Comparison of ENCODE assay signal across 10 mouse cellular contexts in genomic region chr17:8316251-8316650, GRCm38 (mm10). TPM values are rescaled to one million over a fixed set of nuclear protein-coding genes. Genes with fewer than 3 reads are reported as not detected.
DNase-seq lines count a peak whose midpoint lies in the region; ATAC-seq and TF ChIP-seq lines count a peak whose summit lies in the region.
"Had no signal": no experiment of that assay in that cellular context is flagged by ENCODE, and none has a peak within 500 bp of the region (broad histone marks: within the 10 kb centered on the region; RNA-seq: fewer than 3 reads in every experiment).

No protein-coding gene starts in this region.

- no peak overlapping the region for H3K27ac ChIP-seq in left cerebral cortex, adult 2 months
- H3K27ac ChIP-seq in stomach, postnatal 0 days (replicated peaks) = no peak overlapping the region

- H3K27me3 ChIP-seq in stomach, postnatal 0 days (ENCODE audit: control insufficient read depth, insufficient read depth, low read length) = no peaks in the 10 kb centered on the region

- H3K9ac ChIP-seq in stomach, postnatal 0 days (ENCODE audit: low read length) = no peak overlapping the region

- 0 out of 2 replicates have a peak, but pooled peaks cover 3% of the 10 kb centered on the region for H3K4me1 ChIP-seq in stomach, postnatal 0 days (replicated peaks; ENCODE audit: control insufficient read depth, insufficient read depth)

- 0 out of 2 replicates have a peak, but pooled peaks have one; percentile 36 for ATAC-seq in erythroblast, adult 5-6 weeks (replicated peaks; ENCODE audit: low FRiP score, poor library complexity, severe bottlenecking)
- 0 out of 2 replicates have a peak, but pooled peaks have one; percentile 6 for ATAC-seq in stomach, postnatal 0 days (ENCODE audit: low FRiP score, low TSS enrichment)

- no peak overlapping the region for H3K4me3 ChIP-seq in left cerebral cortex, adult 2 months
- H3K4me3 ChIP-seq in stomach, postnatal 0 days (ENCODE audit: low read depth, low read length) = no peak overlapping the region

- 76% methylated on average over 1 of the region's 1 CpGs for WGBS in stomach, postnatal 0 days

- H3K4me2 ChIP-seq in stomach, postnatal 0 days (replicated peaks; ENCODE audit: low read depth) = no peak overlapping the region

- no peaks in the 10 kb centered on the region for H3K36me3 ChIP-seq in stomach, postnatal 0 days (ENCODE audit: control insufficient read depth, insufficient read depth, low read length)

- TF ChIP-seq CTCF in left cerebral cortex, adult 2 months (IDR thresholded peaks at IDR 0.05) = peak; percentile 69
- TF ChIP-seq CTCF in stomach, postnatal 0 days (IDR thresholded peaks at IDR 0.05; ENCODE audit: low read depth) = peak; percentile 65

- H3K9me3 ChIP-seq in stomach, postnatal 0 days (ENCODE audit: control insufficient read depth, low read length) = no peaks in the 10 kb centered on the region

- intact Hi-C loops in left cerebral cortex, adult 2 months (cut with DNase I) = loop anchor here (1.0 to 5.0 kb wide), 2 partner anchors 57 to 106 kb away; no protein-coding TSS in a partner anchor
- intact Hi-C loops in left cerebral cortex, postnatal 4 days (cut with DNase I) = no loop called here

- DNase-seq in cerebellum, postnatal 14 days = peak; percentile 26 to 50
- no peak for DNase-seq in cerebellum, adult 8-10 months
- peak in 1 of 2 experiments; percentile 24 for DNase-seq in left cerebral cortex, adult 2 months (ENCODE audit: extremely low spot score in 1 of 2, low spot score in 2 of 2)
- no peak for DNase-seq in left cerebral cortex, postnatal 4 days
- peak; percentile 24 for DNase-seq in stomach, postnatal 0 days (ENCODE audit: low spot score)
- DNase-seq in left cerebral cortex, adult 11 months (ENCODE audit: low spot score) = no peak
- no peak for DNase-seq in urinary bladder, postnatal 10 days (ENCODE audit: low spot score)
- DNase-seq: cerebellum, postnatal 36 days; right cerebral cortex, postnatal 14 days had no signal

- no peak for TF ChIP-seq EP300 in stomach, postnatal 0 days (optimal IDR thresholded peaks at IDR 0.05)

RNA-seq across cellular contexts. Expression of gene Sft2d1, which starts 5.3 kb away (rescaled TPM):
- total RNA-seq in left cerebral cortex, adult 2 months (2021) = 10 to 100 TPM; 63.8 to 65.7 TPM
- total RNA-seq in left cerebral cortex, postnatal 4 days (2021) = 10 to 100 TPM; 80.4 to 81.6 TPM
- total RNA-seq in erythroblast, adult 5-6 weeks (2015; ENCODE audit: low replicate concordance) = 94.7 and 111 TPM in 2 replicates
- 8.0 and 8.2 TPM in 2 replicates for total RNA-seq in erythroblast, adult 5-6 weeks (2017; ENCODE audit: low replicate concordance)
- 96.2 and 104 TPM in 2 replicates for polyA plus RNA-seq in stomach, postnatal 0 days (2015; fragmentation: Nextera tagmentation; extraction: Ambion mirVana)

RNA-seq across cellular contexts. Expression of gene Prr18, which starts 21.0 kb away (rescaled TPM):
- total RNA-seq in left cerebral cortex, adult 2 months (2021) = 10 to 100 TPM; 12.6 to 15.5 TPM
- total RNA-seq in left cerebral cortex, postnatal 4 days (2021) = 10 to 100 TPM; 23.2 to 24.6 TPM
- 0.42 TPM in 1 of 2 replicates, not detected in the other for total RNA-seq in erythroblast, adult 5-6 weeks (2015; ENCODE audit: low replicate concordance)
- total RNA-seq in erythroblast, adult 5-6 weeks (2017; ENCODE audit: low replicate concordance) = not detected in 2 replicates
- 0.50 and 0.62 TPM in 2 replicates for polyA plus RNA-seq in stomach, postnatal 0 days (2015; fragmentation: Nextera tagmentation; extraction: Ambion mirVana)

RNA-seq across cellular contexts. Expression of gene Mpc1, which starts 33.5 kb away (rescaled TPM):
- total RNA-seq in left cerebral cortex, adult 2 months (2021) = 100 to 1,000 TPM; 170 to 173 TPM
- 100 to 1,000 TPM; 159 to 160 TPM for total RNA-seq in left cerebral cortex, postnatal 4 days (2021)
- 46.5 and 65.0 TPM in 2 replicates for total RNA-seq in erythroblast, adult 5-6 weeks (2015; ENCODE audit: low replicate concordance)
- total RNA-seq in erythroblast, adult 5-6 weeks (2017; ENCODE audit: low replicate concordance) = 21.7 and 52.1 TPM in 2 replicates
- polyA plus RNA-seq in stomach, postnatal 0 days (2015; fragmentation: Nextera tagmentation; extraction: Ambion mirVana) = 292 and 304 TPM in 2 replicates

RNA-seq across cellular contexts. Expression of gene T2, which starts 39.5 kb away (rescaled TPM):
- under 1 TPM; 0.70 to 0.79 TPM for total RNA-seq in left cerebral cortex, adult 2 months (2021)
- under 1 TPM; 0.32 to 0.70 TPM for total RNA-seq in left cerebral cortex, postnatal 4 days (2021)
- total RNA-seq in erythroblast, adult 5-6 weeks (2015; ENCODE audit: low replicate concordance) = not detected in 2 replicates
- not detected in 2 replicates for total RNA-seq in erythroblast, adult 5-6 weeks (2017; ENCODE audit: low replicate concordance)
- polyA plus RNA-seq in stomach, postnatal 0 days (2015; fragmentation: Nextera tagmentation; extraction: Ambion mirVana) = 0.13 and 0.18 TPM in 2 replicates

Comparison
In these comparisons a context has a peak if more than half of its experiments do, and no peak if none do; other contexts are left out.
1. DNase-seq: peak in cerebellum, postnatal 14 days (2 of 2) and stomach, postnatal 0 days (single experiment); none in cerebellum, adult 8-10 months (single experiment), left cerebral cortex, postnatal 4 days (single experiment), left cerebral cortex, adult 11 months (single experiment) and urinary bladder, postnatal 10 days (single experiment).
2. RNA of gene Prr18, which starts 21.0 kb away (total RNA-seq): 23.2 to 24.6 TPM in left cerebral cortex, postnatal 4 days and 12.6 to 15.5 TPM in left cerebral cortex, adult 2 months; 0.42 TPM in erythroblast, adult 5-6 weeks; every median in the first group is over 4 times any median in the second.